Mouse (Mus musculus): ENCODE measurements at regions not wholly inside any gene's neighbourhood (a gene's known extent, or its start where the extent isn't known, plus 50 kb on each side); places are given as distances from the start of the nearest gene placed in this dataset.
A peak's percentile ranks its signal among the peaks of the same experiment; 100 is the strongest.

DNA sequence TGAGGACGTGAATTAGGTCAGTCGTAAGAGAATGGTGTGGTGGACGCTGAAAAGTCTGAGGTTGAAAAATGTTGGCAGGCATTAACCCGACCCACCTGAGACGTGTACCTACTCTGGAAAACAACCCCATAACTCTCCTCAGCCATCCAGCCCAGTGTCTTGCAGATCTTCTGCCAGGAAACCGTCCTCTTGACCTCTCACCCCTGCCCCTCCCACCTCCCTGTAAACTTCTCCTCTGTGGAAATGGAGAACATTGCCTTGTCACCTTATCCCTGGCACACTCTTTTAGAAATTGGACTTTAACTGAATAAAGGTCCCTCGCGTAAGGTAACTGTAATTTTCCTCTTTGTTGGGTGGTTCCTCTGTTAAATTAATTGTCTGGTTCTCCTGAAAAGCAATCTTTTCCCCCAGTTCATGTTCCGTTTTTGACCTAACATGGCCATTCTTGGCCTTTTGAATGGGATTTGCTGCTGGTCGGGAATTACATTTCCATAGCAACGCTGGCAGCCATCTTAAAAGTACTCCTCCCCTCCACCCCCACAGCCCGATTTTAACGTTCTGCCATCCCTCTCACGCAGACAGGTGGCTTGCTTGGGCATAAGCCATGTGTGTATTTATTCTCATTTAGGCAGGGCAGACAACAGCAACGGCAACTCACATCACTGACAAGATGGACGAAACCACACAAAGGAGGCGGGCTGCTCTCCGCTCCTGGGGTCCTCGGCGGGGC lies 196.8 kb upstream of the 4931429L15Rik start:
- DNase-seq (ENCODE audit: low read depth, low spot score), result no peak

DNA sequence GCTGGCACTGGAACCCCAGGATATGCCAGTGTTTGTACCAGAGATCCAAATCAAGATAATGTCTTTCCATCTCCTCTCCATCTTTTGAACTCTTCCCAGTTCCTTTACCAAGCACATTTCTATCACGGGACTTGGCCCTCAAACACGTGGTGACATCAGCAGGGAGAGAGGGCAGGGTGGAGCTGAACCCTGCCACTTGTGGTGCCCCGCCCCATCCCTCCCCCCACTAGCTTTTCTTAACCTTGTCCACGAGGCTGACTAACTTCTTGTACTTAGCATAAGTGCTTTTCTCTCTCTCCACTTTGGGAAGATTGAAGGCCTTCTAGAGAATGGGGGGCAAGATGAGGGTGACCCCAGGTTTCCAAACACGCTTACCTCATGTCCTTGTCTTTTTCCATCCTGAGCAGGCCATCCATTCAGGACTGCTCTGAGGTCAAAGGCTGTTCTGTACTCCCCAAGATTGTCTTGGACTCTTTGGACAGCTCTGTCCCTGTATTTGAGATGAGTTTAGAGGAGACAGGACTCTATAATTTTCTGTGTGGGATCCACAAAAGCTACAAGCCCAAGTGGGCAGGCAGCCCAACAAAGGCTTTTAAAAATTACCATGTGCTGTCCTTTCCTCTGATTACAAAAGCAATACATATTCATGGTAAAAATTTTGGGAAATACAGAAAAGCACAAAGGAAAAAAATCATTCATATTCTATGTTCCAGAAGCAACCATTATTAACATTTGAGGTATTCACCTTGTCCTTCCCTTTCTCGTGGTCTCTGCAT lies 192.7 kb upstream of the 4931429L15Rik start:
- no peak for DNase-seq (ENCODE audit: low read depth, low spot score)

DNA sequence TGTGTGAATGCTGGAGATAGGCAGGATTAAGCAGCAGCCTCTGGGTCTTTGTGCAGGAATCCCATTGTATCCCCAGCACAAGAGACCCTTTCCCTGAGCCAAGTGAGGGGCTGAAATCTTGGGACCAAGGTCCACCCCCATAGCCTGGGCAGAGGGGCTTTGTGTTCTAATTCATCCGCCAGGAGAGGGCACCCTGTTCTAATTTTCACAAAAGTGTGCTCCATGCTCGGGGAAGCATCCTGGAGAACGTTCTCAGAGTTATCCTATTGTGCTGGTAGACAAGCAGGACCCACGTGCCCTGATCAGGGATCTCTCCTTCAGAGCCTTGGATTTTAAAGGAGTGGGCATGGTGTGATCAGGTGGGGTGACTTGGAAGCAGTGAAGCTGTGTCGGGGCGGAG lies 191.5 kb upstream of the 4931429L15Rik start:
- no peak for DNase-seq (ENCODE audit: low read depth, low spot score)

DNA sequence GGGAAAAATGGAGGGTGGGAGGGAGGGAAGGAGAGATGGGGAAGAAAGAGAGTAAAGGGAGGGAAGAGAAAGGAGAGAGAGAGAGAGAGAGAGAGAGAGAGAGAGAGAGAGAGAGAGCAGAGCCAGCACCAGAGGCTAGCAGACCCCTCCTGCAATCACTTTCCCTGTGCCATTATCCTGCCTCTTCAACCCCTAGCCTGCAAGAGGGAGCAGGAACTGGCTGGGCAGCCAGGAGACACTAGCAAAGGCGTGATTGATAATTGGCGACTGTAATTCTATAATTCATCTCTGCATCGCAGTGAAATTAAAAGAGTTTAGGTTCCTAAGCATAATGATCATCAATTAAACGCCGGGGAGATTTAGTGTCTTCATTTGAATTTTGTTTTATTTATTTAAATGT lies 190.1 kb upstream of the 4931429L15Rik start:
- no peak for DNase-seq (ENCODE audit: low read depth, low spot score)

DNA sequence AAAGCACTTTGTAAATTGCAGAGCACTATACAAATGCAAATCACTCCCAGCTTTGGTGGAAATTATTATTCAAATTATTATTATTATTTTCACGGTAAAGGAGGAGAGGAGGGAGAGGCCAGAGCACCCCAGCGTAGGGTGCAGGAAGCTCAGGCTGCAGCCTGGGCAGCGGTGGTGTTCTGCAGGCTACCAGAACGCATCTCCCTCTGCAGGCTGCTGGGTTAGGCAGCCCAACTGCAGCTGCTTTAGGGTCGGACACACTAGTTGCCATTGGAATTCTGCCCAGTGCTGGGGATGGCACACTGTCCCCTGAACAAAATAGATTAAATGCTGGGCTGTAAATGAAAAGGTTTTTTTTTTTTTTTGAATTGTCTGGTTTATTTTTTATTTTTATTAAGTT lies 189.7 kb upstream of the 4931429L15Rik start:
- no peak for DNase-seq (ENCODE audit: low read depth, low spot score)

DNA sequence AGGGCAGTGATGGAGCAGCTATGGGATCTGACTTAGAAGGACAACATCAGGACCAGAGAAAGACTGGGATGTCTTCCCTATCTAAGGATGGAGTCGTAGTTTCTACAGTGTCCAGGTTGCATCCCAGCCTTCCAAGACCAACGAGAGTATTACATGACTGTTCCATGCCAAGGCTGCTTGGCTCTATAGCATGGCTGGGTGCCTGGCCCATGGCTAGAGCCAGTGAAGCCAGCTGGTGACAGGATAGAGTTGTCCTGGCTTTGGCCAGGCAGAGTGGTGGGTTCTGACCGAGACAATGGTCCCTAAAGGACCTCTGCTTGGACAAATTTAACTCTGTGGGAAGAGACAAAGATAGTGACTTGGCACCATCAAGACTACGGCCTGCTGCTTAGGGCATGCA lies 187.2 kb upstream of the 4931429L15Rik start:
- DNase-seq (ENCODE audit: low read depth, low spot score), result no peak

DNA sequence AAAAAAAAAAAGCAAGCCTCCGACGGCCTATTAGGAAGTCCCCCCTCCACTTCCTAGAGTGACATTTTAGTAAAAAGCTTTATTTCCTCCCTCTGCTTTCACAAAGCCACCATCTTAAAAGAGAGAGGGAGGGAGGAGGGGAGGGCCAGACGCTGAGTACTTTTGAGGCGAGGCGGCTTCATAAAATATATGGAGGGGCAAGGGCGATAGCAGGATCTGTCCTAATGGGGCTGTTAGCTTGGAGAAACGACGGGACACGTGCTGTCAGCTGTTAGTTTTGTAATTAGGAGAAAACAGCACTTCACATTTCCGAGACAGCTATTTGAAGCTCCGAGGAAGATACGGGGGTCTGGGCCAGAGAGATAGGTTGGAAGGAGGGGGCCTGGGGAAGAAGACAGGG lies 184.8 kb upstream of the 4931429L15Rik start:
- DNase-seq (ENCODE audit: low read depth, low spot score), result no peak

DNA sequence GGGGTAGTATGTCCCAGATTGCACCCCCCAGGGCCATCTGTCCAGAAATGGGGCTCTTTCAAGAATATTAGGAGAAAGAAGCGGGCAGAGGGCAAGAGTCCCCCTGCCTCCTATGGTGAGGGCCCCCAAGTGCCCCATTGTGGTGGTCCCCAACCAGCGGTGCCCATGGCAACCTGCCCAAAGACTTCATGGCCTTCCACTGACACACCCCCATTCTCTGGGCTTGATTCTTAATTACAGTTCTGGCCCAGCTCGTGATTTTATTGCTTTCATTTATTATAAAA lies 184.3 kb upstream of the 4931429L15Rik start:
- DNase-seq (ENCODE audit: low read depth, low spot score), result no peak

DNA sequence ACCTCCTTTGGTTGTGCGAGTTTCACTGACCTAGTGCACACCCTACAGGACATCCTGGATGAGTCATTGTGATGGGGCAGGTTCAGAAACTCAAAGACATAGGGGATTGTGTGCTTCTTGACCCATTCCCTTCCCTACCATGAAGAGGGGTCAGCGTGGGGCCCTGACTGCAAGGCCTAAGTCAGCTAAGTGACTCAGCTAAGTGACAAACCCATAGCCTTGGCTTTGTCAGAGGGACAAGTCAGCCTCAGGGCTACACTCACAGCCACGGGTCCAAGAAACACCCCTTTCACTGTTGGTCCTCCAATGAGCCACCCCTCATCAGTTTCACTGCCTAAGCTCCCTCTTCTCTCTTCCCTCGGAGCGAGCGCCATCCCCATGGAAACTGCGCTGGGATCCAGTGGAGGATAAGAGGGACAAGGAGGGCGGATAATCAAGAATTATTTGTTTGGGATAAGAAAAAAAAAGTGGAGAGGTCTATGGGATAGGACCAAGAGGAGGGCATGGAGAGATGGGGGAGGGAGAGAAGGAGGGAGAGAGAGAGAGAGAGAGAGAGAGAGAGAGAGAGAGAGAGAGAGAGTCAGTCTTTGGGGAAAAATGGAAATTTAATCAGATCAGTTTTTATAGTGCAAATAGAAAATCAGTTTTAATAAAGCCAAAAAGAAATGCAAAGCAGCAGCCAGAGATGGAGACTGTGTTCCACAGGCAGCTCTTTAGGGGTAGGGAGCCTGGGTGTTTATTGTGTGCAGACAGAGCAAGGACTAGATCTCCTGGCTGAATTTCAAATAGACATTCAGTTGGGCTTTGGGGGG lies 183.7 kb upstream of the 4931429L15Rik start:
- no peak for DNase-seq (ENCODE audit: low read depth, low spot score)

DNA sequence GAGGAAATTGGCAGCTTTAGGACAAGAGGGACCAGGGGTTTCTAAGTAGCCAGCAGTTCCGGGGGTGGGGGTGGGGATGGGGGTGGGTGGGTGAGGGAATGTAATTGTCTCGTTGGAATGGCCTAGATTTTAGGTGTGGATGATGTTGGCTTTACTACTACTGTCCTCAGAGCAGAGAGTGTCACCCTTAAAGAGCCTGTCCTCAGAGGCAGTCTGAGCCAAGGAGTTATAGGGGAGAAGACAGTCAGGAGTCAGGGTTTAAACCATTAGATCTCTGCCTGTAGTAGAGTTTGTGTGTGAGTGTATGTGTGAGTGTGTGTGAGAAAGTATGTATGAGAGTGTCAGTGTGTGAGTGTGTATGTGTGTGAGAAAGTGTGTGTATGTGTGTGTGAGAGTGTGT lies 179.6 kb upstream of the 4931429L15Rik start:
- no peak for DNase-seq (ENCODE audit: low read depth, low spot score)

DNA sequence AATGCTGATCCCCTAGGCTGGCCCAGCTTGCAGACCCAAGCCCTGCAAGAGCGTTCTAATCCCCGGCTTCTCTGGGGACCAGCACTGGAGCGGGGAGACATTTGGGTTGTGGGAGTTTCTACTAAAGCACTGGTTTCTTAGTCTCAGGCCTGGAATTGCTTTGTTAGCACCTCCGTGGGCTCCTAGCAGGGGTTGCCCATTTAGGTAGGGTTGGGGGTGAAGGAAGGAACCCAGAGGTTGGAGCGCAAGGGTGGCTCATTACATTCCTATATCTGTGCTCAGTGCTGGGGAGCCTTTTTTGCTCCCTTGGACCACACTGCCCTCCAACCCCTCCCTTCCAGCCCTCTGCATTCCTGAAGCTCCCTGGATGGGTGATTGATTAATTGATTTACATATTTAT lies 179.1 kb upstream of the 4931429L15Rik start:
- no peak for DNase-seq (ENCODE audit: low read depth, low spot score)

DNA sequence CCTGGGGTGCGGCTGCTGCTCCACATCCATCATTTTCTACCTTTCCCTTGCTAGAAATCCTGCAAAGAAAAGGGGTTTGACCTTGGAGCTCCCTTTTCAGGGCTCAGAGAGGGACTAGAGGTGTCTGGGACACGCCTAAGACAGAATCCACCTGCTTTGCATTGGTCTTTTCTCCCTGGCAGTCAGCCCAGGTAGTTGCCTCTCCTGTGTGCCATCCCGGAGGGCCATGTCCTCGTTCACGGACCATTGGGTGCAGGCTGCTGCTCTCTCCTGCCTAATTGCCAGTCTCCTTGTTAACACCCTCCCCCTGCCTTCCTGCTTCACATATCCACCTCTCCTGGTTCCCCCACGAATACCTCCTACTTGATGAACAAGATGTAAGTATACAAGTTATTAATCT lies 175.5 kb upstream of the 4931429L15Rik start:
- DNase-seq (ENCODE audit: low read depth, low spot score), result no peak

DNA sequence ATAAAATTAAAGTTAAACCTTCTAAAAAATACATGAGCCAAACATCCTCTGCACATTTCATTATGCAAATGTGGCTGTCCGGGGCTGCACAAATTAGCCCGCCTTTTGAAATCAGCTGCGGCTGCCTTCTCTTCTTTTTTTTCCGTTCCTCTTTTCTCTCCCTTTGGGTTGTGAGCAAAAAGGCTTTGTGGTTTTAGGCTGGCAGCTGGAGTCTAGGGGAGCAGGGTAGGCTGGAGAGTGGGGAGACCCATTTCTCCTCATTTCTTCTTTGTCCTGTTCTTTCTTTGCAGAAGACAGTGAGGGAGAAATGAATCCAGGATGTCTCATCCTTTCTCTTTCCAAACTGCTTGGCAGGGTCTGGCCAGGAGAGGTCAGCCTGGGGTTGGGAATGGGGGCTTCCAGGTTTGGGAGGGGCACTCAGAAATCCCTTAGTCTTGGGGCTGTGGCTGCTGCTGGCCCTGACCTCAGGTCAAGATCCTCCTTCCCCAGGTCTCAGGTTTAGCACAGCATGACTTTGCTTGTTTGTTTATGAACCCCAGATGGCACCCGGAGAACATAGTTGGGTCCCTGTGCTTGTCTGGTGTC lies 163.2 kb upstream of the 4931429L15Rik start:
- no peak for DNase-seq (ENCODE audit: low read depth, low spot score)

DNA sequence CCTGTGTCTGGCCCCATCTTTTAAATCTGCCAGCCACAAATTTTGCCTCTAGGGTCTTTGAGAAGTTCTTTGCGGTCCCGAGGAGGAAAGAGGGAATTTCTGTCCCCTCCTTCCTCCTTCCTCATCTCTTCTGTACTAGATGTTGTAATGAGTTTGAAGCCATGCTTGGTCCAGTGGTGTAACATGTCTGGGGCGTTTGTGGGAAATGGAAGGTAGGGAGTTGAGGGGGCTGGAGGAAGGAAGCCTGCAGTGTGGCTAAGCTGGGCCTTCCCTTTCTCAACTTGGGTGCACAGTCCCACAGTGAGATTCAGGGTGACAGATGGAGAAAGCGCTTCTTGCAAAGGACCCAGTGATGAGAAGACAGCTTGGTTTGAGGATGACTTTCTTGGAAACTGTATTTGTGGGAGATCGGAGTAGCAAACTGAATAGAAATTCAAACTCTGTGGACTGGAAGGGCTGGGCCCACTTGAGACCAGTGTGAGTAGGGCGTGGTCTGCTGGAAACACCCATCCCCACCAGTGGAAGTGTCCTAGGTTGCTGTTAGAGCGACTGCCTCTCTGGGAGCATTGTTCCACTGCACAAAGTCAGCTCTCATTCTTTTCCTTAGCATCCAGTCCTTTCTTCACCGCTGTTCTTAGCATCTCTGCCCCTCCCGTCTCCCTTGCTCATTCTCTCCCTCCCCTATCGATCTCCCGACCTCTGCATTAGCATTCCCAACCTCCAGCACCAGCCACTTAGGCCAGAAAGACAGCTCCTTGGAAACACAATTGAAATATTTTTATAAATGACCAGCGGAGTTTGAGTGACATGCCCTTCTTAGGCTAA lies 162.5 kb upstream of the 4931429L15Rik start:
- DNase-seq (ENCODE audit: low read depth, low spot score), result no peak

DNA sequence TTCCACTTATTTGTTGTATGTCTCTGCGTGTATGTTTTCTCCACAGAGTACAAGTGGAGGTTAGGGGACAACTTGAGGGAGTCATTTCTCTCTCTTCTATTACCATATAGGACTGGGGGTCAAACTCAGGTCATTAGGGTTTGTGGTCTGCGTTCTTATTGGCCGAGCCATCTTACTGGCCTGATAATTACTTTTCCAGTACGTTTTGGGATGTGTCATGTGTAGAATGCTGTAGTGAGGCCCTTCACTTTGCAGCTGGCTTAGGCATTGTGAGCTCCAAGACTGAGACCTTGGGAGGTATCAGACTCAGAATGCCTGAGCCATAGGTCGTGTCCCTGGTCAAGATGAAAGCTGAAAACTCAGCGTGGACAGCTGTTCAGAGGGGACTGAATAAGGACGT lies 161.7 kb upstream of the 4931429L15Rik start:
- DNase-seq (ENCODE audit: low read depth, low spot score), result no peak

DNA sequence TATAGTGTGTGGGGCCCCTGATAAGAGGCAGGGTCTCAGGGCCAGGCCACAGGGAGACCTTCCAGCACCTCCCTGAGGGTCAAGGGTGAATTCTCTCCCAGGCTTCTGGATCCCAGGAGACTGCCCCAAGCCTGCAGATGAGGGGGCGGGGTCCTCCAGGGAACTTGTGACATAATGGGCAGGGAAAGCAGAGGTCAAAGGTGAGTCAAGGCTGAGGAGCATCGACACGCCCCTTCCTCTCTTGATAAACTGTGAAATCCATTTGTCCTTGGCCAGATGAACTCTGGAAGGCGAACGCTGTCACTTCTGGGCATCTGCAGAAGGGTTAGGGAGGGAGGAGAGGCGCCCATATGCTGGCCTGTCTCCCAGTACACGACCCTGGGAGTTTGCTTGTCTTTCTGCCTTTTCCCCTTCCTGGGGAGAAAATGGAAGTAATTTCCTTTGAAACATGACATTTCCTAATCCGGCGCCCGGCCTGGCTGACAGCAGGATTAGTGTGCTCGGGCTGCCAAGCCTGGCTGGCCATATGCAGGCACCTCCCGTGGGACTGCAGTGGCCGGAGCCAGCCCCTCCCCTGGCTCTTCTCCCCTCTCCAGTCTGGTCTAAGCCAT lies 160.4 kb upstream of the 4931429L15Rik start:
- DNase-seq (ENCODE audit: low read depth, low spot score), result peak; percentile 17

DNA sequence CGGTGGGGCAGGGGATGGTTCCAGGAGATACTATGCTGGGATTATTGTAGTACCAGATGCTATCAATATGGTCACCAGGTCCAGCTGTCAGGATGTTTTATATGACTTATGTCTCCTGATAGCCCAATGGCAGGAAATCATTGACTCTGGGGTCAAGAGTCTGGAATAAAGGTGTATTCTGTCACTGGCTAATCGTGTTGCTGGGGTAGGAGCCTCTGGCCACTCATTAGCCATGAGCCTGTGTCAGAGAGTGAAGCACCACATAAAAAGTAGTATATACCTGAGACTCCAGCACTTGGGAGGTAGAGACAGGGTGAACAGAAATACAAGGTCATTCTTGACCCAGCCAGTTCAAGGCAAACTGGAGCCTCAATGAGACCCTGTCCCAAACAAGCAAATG lies 158.8 kb upstream of the 4931429L15Rik start:
- DNase-seq (ENCODE audit: low read depth, low spot score), result no peak

DNA sequence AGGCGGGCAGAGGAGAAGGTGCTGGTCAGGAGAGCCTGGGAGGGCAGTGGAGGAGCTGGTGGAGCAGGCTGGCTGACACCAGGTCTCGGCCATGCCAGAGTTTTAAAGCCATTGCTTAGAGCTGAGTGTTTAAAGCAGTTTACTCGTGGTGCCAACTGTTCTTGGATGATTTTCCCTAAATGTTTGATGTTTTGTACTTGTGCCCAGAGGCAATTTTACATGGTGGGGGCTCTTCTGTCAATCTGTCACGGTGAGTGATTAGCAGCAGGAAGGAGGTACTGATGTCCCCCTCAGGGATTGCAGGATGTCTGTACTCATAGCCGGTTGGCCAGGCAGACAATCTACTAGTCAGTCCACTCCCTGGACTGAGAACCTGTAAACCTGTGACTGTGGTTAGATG lies 156.7 kb upstream of the 4931429L15Rik start:
- DNase-seq (ENCODE audit: low read depth, low spot score), result no peak

DNA sequence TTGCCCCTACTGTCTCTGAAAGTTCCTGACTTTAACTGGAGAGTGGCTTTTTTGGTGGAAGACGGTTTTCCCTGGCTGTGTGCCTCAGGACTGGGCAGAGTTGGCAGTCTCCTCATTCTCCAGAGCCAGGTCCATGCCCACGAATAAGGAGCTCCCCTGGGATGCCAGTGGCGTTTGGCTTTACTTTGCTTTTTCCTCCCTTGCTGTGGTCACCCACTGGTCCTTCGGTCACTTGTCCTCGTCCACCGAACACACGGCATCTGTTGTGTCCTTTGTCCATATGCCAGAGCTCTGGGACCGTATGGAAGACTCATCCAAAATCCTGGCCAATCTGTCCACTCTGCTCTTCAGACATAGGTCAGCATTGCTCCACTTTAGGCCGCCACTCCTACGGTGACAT lies 153.9 kb upstream of the 4931429L15Rik start:
- no peak for DNase-seq (ENCODE audit: low read depth, low spot score)

DNA sequence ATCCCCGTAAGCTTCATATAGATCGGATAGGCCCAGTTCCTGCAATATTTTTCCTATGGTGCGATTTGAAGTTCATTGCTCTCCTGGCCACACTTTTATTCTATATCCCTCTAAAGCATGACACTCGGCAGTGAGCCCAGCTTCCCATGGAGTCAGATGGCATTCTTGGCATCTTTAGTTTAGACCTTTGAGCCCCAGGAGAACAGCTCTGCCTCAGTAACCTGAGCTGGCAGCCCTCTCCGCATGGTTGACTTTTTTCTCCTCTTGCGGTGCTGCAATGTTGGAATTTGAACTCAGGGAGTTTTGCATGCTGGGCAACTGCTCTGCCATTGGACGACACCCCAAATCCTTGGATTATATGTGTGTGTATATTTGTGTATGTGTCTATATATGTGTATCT lies 149.7 kb upstream of the 4931429L15Rik start:
- DNase-seq (ENCODE audit: low read depth, low spot score), result no peak

DNA sequence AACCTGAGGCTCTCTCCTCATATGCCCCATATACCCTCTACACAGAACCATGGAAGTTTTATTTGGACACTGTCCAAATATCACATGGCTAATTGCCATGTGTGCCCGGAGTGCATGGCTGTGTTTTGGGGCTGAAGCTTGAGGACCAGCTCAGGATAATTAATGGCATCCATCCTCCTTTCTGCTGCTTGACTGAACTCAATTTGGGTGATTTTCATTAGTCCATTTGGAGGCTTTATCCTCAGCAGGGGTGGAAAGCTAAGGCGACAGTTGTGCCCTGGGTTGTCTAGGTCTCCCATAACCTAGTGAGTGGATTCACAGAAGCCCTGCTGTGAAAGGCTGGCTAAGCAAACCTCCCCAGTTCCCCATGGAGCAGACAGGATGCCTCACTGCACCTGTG lies 148.5 kb upstream of the 4931429L15Rik start:
- DNase-seq (ENCODE audit: low read depth, low spot score), result no peak
